Mouse (Mus musculus): ENCODE measurements around the gene Ddx55.

DNA sequence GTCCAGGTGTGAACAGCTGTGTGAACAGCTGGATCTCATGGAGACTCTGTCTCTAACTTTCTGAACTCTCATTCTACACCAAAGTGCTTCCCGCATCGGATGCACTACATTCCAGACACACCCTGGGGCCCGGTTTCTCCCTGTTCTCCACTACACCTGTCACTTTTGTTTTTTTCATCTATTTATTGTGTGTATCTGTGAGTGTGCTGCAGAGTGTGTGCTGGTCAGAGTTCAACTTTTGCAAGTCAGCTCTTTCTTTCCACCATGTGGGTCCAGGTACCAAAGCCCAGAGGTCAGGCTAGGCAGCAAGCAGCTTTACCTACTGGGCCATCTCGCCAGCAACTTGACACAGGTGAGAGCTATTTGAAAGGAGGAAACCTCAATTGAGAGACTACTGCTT lies 47.4 kb upstream of the Ddx55 start:
- TF ChIP-seq CTCF (conservative IDR thresholded peaks at IDR 0.05; ENCODE audit: low read length) (no peak), POU5F1 (IDR thresholded peaks at IDR 0.05; ENCODE audit: borderline replicate concordance, low read length) (no peak)

All from E14TG2a.4 (cell line).